Mouse (Mus musculus) midbrain, postnatal 0 days (tissue): Measurements from ENCODE around the gene Rad18. TPM values are rescaled to one million over a fixed set of nuclear protein-coding genes. Genes with fewer than 3 reads are reported as not detected.

Experiments used
- ATAC-seq: fragments of 200-750 bp; cut with Nextera tagmentation; 2 replicates; pipeline ENCODE4 v1.8.0; 2017; ENCODE audit warnings: moderate number of reproducible peaks, mild to moderate bottlenecking, moderate TSS enrichment, moderate library complexity; ENCODE audit not compliant: low FRiP score
- DNase-seq: peaks from one replicate; pipeline ENCODE4 v3.0.0-alpha.2; 2015; ENCODE audit warnings: low spot score
- H3K27ac ChIP-seq: fragments of 300-500 bp; sonication (generic); 2 replicates; pipeline ENCODE4 v1.5.1; 2014; ENCODE audit warnings: low read depth, mild to moderate bottlenecking, low read length, mixed read lengths
- H3K27me3 ChIP-seq: fragments of 300-500 bp; sonication (generic); 2 replicates; pipeline ENCODE4 v1.6.1; 2014; ENCODE audit warnings: low read length, control low read depth, mixed read lengths; ENCODE audit not compliant: insufficient read depth
- H3K36me3 ChIP-seq: fragments of 300-500 bp; sonication (generic); 2 replicates; pipeline ENCODE4 v1.6.1; 2014; ENCODE audit warnings: low read length, control low read depth, mixed read lengths; ENCODE audit not compliant: insufficient read depth
- H3K4me1 ChIP-seq: fragments of 300-500 bp; sonication (generic); 2 replicates; pipeline ENCODE4 v1.6.1; 2014; ENCODE audit warnings: mild to moderate bottlenecking, control low read depth, antibody characterized with exemption, low read length, mixed read lengths; ENCODE audit not compliant: insufficient read depth
- H3K4me2 ChIP-seq: fragments of 300-500 bp; sonication (generic); 2 replicates; pipeline ENCODE4 v1.6.1; 2014; ENCODE audit warnings: low read depth, mild to moderate bottlenecking, low read length, mixed read lengths; ENCODE audit not compliant: poor library complexity, severe bottlenecking
- H3K4me3 ChIP-seq: fragments of 300-500 bp; sonication (generic); 2 replicates; pipeline ENCODE4 v1.5.1; 2014; ENCODE audit warnings: low read depth, mild to moderate bottlenecking, low read length, moderate library complexity
- H3K9ac ChIP-seq: fragments of 300-500 bp; sonication (generic); replicated peaks from 2 replicates; pipeline ENCODE4 v1.6.1; 2014; ENCODE audit warnings: mild to moderate bottlenecking, low read length, moderate library complexity, mixed read lengths; ENCODE audit not compliant: poor library complexity, severe bottlenecking
- H3K9me3 ChIP-seq: fragments of 300-500 bp; sonication (generic); 2 replicates; pipeline ENCODE4 v1.6.1; 2016; ENCODE audit warnings: low read length, control low read depth
- CTCF ChIP-seq: IDR thresholded peaks from 2 replicates; pipeline ENCODE4 v1.5.1; 2016; ENCODE audit warnings: antibody characterized with exemption, mild to moderate bottlenecking
- WGBS: fragments of 180-500 bp; shearing (Covaris S2); extraction: QIAGEN DNeasy Blood & Tissue Kit; methylation state at CpG from one replicate; pipeline ENCODE4 v1.1.7; 2014; 5-methylcytosine and 5-hydroxymethylcytosine counted together
- polyA plus RNA-seq: library from polyadenylated mRNA; unstranded; fragments of >200 nt; fragmentation: Nextera tagmentation; extraction: Ambion mirVana; gene quantifications from 2 replicates; pipeline ENCODE4 v1.2.1, GENCODE M21; 2015
- total RNA-seq: library from RNA; depleted of rRNA; stranded (reverse); fragments of >200 nt; gene quantifications from 2 replicates; pipeline ENCODE4 v1.2.3, GENCODE M21; 2014

The Rad18 gene
- total and polyA plus RNA-seq, 2 experiments from 2014 or later, result 6.4 to 13.5 TPM

DNA sequence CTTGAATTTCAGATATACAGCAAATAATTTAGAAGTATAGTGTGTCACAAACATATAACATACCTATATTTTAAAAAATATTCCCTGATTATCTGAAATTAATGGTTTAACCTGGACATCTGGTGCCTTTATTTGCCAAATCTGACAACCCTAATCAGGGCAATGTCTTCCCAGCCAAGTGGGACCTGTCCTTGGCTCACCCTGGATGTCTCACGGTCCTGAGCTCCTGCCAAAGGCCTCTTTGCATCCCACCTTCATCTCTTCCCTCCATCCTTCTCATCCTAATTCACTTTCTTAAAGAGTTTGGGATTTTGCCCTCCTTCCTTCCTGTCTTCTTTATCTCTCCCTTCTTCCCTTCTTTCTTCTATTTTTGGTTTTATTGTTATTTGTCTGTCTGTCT lies 2.6 kb upstream of the Rad18 start:
- ATAC-seq, result no peak
- H3K4me2 ChIP-seq, result no peak overlapping the region
- 48% methylated on average over 1 of the region's 1 CpGs for WGBS

DNA sequence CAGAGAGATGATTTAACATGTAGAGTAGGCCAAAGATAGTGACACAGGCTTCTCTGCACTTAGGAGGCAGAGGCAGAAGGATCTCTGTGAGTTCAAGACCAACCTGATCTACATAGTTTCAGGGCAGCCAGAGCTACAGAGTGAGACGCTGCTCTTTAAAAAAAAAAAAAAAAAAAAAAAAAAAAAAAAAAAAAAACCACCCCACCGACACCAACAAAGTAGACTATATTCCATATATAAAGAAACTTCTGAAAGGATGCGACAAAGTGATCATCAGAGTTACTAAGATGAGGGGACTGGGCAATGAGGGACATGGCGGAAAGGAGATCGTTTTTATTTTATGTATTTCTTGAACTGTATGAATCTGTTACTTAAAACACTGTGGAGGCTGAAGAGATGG lies 2.0 kb downstream of the Rad18 start:
- DNase-seq, result no peak
- Histone ChIP-seq H3K27ac (no peak overlapping the region), H3K4me1 (no peaks in the 10 kb centered on the region), H3K4me2 (no peak overlapping the region), H3K4me3 (no peak overlapping the region), H3K9ac (no peak overlapping the region), H3K9me3 (no peaks in the 10 kb centered on the region), H3K36me3 (no peaks in the 10 kb centered on the region), H3K27me3 (no peaks in the 10 kb centered on the region)
- 93% methylated on average over 5 of the region's 5 CpGs for WGBS
- no peak for TF ChIP-seq CTCF
- ATAC-seq, result no peak

More for the DNA sequence above, 2.6 kb upstream of the Rad18 start:
- Histone ChIP-seq H3K9ac (no peak overlapping the region), H3K27me3 (no peaks in the 10 kb centered on the region), H3K4me1 (no peaks in the 10 kb centered on the region), H3K9me3 (no peaks in the 10 kb centered on the region), H3K4me3 (no peak overlapping the region), H3K36me3 (no peaks in the 10 kb centered on the region), H3K27ac (no peak overlapping the region)
- DNase-seq, result no peak
- no peak for TF ChIP-seq CTCF

DNA sequence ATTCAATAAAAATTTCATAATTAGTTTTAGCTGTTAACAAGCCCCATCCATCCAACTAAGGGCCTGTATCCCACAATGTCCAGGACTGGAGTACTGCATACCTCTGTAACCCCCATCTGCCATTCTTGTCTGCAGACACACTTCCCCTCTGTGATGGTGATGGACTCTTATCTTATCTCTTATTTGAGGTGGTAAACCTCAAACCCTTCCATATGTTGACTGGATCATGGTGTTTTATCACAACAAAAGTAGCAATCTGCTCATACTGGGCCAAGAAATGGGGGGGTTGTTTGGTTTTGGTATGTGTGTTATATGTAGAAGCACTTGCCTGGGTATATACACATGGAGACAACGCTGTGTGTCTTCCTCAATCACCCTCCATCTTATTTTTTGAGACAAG lies 5.0 kb downstream of the Rad18 start:
- Histone ChIP-seq H3K27me3 (no peaks in the 10 kb centered on the region), H3K4me1 (no peaks in the 10 kb centered on the region), H3K9me3 (no peaks in the 10 kb centered on the region), H3K9ac (no peak overlapping the region), H3K27ac (no peak overlapping the region), H3K4me3 (no peak overlapping the region), H3K4me2 (no peak overlapping the region), H3K36me3 (no peaks in the 10 kb centered on the region)
- DNase-seq, result no peak
- TF ChIP-seq CTCF, result no peak
- 97% methylated on average over 1 of the region's 1 CpGs for WGBS
- ATAC-seq, result no peak

DNA sequence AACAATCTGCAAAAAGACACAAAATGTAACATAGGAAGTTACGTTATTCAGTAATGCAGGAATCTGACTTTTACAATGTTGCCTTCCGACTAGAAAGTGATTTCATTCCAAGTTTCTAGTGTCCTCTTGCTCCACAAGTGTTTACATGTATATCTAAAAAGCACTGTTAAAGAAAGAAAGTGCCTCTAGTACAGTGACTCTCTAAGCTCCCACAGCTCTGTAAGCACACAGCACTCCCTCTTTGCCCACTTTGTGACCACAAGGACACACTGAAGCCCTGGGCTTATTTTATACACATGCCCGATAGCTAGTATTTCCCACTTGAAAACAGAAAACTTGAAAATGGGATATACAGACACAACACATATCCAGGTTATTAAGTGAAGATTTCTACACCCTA lies 8.5 kb downstream of the Rad18 start:
- TF ChIP-seq CTCF, result no peak
- H3K27me3 ChIP-seq, result no peaks in the 10 kb centered on the region
- H3K4me1 ChIP-seq, result no peaks in the 10 kb centered on the region
- no peak for ATAC-seq
- H3K27ac ChIP-seq, result no peak overlapping the region
- DNase-seq, result no peak
- H3K4me2 ChIP-seq, result no peak overlapping the region
- no peaks in the 10 kb centered on the region for H3K9me3 ChIP-seq
- H3K4me3 ChIP-seq, result no peak overlapping the region
- WGBS, result 93% methylated on average over 3 of the region's 3 CpGs
- H3K36me3 ChIP-seq, result no peaks in the 10 kb centered on the region
- H3K9ac ChIP-seq, result no peak overlapping the region

DNA sequence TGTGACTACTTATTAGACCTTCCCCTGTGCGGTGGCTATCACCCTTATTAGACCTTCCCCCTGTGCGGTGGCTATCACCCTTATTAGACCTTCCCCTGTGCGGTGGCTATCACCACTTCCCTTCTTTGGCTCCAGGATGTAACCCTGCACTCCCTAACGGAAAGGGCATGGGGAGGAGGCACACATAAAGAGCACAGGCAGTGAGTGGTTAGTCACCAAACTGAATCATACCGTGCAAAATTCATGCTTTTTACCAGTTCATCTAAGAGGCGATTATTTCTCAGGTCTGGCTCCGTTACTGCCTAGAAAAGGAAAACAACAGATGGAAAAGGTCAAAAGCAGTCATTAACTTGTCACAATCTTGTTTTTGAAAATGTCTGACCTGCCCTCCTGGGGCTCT lies 10.0 kb downstream of the Rad18 start:
- H3K27me3 ChIP-seq, result no peaks in the 10 kb centered on the region
- 90% methylated on average over 7 of the region's 7 CpGs for WGBS
- TF ChIP-seq CTCF, result no peak

DNA sequence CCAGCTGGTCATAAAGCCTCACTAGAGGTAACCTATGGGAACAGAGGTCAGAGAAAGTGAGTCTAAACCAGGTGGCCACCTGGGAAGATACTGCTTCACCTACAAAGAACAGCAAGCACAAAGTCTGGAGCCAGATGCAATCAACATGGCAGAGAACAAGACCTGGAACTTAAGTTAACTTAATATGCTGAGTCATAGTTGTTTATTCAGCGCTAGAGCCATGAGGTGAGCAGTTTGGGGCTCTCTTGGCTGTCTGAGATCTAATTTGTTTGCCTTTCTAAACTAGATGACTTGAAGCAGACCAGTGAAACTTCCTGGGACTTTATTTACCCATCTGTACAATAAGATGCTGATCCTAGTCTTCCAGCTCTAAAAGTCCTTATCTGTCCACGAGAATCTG lies 12.4 kb downstream of the Rad18 start:
- H3K27me3 ChIP-seq, result no peaks in the 10 kb centered on the region
- WGBS, result 89% methylated on average over 2 of the region's 2 CpGs

More for the DNA sequence above, 10.0 kb downstream of the Rad18 start:
- Histone ChIP-seq H3K4me1 (no peaks in the 10 kb centered on the region), H3K9me3 (no peaks in the 10 kb centered on the region), H3K4me2 (no peak overlapping the region), H3K27ac (no peak overlapping the region), H3K36me3 (no peaks in the 10 kb centered on the region), H3K9ac (no peak overlapping the region), H3K4me3 (no peak overlapping the region)
- DNase-seq, result no peak
- no peak for ATAC-seq

DNA sequence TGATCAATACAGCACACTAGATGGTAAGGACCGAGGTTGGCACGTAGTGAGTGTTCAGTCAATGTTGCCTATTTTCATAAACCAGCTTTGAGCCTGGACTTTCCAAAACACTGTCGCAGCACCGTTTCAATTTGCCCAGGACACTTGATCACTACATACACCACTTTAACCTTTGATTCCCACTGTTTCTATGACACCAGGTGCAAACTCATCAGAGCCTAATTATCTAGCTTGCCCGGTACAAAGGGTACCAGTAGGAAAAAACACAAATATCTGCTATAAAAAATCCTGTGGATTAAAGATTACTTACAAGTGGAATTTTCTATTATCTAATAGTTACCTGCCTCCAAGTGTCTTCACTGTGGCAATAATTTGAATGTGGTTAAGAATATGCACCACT lies 64.4 kb downstream of the Rad18 start:
- 90% methylated on average over 5 of the region's 5 CpGs for WGBS
- Histone ChIP-seq H3K27ac (no peak overlapping the region), H3K4me2 (no peak overlapping the region), H3K27me3 (no peaks in the 10 kb centered on the region), H3K9ac (no peak overlapping the region), H3K4me3 (no peak overlapping the region), H3K36me3 (no peaks in the 10 kb centered on the region), H3K4me1 (no peaks in the 10 kb centered on the region), H3K9me3 (no peaks in the 10 kb centered on the region)
- DNase-seq (no peak), ATAC-seq (no peak)
- TF ChIP-seq CTCF, result no peak

More for the DNA sequence above, 12.4 kb downstream of the Rad18 start:
- TF ChIP-seq CTCF, result no peak
- no peak overlapping the region for H3K4me3 ChIP-seq
- H3K9ac ChIP-seq, result no peak overlapping the region
- DNase-seq, result no peak
- H3K4me2 ChIP-seq, result no peak overlapping the region
- no peak for ATAC-seq
- H3K27ac ChIP-seq, result no peak overlapping the region
- H3K4me1 ChIP-seq, result no peaks in the 10 kb centered on the region
- H3K9me3 ChIP-seq, result no peaks in the 10 kb centered on the region
- H3K36me3 ChIP-seq, result no peaks in the 10 kb centered on the region
